Mouse (Mus musculus) layer of hippocampus, adult 18-20 months (tissue): ENCODE measurements at regions not wholly inside any gene's neighbourhood (a gene's known extent, or its start where the extent isn't known, plus 50 kb on each side); places are given as distances from the start of the nearest gene placed in this dataset.
A peak's percentile ranks its signal among the peaks of the same experiment; 100 is the strongest.

ENCODE experiments used
- DNase-seq, 2 experiments: peaks; one replicate each; pipeline ENCODE4 v3.0.0; 2022; ENCODE audit warnings: low spot score in 2 of 2

DNA sequence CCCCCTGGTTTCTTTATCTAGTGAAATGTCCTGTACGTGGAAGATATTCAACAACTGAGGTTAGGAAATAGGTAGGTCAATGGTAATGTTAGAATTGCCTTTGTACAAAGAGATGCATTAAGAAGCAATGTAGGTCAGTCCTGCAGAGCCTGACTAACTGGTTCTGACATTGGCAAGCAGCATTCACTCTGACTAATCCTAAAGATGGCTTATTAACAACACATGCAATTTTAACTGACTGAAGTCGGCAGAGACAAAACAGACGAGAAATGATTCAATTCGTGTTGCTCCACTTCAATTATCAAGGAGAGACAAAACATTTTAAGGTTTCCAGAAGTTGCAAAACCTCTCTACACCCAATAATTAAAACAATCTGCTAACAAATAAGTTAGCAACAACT, 470.0 kb upstream of the Cited2 start:
- no peak for DNase-seq

DNA sequence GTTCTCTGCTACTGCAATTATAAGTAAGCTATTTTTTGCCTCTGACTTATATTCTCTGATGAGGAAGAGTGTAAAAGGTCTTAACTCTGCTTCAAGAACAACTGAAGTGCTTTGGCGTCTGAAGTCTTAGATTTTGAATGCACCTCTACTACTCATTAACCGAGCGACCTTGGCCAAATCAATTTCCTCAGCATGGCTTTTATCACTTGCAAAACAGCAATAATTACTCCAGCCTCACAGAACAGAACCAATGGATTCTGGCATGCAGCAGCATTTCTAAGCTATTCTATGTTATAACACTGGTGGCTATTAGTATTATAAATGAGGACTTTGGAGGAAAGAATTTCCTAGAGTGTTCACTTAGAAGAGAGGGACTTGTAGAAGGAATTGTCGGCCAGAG, 462.9 kb upstream of the Cited2 start:
- no peak for DNase-seq

DNA sequence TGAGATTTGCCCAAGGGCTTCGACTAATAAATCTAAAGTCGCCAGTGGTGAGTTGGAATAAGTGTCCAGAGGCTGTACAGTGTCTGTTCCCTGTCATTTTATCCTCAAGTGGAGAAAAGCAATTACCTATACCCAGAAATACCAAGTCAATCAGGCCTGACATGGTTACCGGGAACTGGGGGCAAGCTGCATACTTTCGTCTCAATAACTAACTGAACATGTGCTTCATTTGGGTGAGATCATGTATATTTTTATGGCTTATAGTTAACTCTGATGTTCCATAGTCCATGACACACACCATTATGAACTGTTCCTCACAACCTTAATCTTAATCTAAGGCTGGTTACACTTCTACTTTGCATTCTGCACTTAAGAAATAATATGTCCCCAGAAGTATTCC, 462.4 kb upstream of the Cited2 start:
- DNase-seq, result no peak

DNA sequence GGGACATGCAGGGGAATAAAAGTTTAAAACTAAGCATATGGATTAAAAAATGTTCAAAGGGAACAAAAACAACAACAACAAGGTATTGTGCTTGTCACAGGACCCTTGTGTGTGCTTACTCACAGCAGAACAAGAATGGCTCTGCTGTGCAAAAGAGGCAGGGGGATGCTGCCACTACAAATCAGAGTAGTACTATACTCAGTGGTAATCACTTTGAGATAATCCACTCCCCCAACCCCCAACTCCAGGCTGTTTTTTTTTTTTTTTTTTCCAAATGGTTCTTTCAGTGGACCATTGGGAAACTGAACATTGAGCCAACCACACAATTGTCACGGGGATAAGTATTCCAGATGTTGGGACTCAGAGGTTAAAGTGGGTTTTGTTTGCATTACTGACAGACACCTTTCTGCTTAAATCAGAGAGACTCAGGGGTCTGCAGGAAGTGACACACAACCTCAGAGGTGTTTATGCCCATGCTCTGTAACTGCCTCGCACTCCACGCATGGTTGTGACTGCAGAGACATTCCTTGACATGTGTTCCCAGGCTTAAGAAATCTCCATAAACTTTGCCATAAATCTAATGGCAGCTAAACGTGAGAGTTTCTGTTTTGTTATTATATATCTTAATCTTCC, 461.7 kb upstream of the Cited2 start:
- DNase-seq, result no peak

DNA sequence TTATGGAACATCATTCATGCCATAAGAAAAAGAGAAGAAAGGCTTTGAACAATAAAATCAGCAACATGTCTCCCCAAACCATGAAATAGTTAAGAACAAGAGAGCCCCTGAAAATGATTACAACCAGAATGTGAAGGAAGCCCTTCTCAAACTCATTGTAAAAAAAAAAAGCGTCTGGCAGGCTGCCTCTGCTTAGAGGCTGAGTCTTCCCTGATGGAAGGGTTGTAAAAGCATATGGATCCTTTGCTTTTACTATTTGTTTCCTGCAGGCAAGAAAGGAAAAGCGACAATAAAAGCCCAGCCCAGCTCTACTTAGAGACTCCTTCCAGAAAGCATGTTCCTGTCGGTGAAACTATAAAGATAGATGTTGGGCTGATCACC, 461.2 kb upstream of the Cited2 start:
- DNase-seq, result no peak

DNA sequence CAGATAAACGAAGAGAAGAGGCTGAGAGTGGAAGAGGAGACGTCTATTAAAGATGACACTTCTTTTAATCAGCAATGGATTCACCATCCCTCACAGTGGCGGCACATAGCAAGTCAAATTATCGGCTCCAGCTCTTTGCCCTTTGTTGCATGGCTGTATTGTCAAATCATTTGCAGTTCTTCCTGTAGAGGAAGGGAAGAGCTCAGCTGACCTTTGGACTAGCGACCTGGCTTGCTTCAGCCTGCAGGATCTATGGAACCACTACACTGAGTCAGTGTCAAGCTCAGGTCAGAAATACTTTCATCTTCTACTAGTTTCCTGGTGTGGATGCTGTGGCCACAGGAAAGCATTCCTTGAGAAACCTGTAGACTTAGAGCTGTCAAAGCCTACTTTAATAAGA, 450.4 kb upstream of the Cited2 start:
- DNase-seq, result no peak

DNA sequence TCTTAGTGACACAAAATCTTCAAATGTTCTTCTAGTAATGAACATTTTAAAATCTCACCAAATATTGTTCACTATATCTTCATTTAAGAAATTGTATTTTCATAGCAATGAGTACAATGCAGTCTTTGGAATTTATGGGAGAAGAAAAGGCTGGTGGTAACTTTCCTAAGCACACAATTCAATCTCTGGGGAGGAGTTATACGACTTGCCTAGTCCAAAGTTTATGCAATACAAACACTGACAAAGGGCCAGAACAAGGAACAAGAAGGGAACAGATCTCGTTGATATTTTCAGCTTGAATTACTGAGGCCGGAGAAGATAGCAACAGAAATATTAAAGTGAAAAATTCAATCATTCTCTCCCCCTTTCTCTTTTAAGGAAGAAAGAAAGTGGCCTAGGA, 449.2 kb upstream of the Cited2 start:
- no peak for DNase-seq

DNA sequence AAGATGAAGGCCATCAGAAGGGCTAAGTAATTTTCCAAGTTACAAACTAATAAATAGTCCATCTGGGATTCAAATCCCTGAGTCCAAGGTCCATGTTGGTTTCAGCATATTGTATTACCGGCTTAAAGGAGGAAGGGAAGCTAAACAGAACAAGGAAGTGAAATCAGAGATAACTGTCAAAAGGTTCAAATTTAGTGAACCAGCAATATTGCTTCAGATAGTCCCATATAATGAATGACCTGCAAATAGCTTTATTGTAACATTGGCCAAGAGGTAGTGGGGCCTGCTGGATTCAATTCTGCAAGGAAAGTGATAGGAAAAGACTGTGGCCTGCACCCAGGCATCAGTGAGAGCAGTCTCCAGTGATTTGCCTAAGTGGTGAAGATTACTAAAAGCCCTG, 447.8 kb upstream of the Cited2 start:
- DNase-seq, result no peak

DNA sequence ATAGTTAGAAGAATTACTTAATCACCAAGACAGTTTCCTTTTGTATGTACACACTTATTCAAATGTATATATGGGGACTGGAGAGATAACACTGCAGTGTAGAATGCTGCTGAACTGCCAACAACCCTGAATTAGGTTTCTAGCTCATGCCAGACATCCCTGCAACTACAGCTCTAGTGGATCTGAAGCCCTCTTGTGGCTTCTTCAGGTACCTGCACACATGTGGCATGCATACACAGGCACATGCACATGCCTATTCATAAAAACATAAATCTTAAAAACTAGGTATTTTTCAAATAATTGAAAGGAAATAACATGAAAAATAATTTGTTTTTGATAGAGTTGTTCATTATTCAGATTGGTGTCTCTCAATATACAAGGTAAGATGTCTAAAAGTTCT, 445.1 kb upstream of the Cited2 start:
- DNase-seq, result no peak

DNA sequence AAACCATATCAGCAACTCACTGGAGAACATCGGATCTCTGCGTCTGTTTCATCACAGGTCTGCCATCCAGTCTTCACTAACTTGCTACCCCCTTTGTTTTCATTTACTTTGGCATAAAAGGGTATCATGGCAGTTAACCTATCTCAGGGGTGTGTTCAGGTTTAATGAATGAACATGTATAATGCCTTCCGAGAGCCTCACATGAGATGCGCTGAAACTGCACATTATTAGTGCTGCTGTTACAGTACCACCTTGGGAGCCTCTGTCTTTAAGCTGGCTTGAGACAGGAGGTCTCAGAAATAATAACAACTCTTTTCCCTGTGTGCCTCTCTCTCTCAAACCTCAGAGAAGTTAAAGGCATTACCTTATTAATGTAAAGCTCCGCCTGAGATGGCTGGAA, 438.2 kb upstream of the Cited2 start:
- no peak for DNase-seq

DNA sequence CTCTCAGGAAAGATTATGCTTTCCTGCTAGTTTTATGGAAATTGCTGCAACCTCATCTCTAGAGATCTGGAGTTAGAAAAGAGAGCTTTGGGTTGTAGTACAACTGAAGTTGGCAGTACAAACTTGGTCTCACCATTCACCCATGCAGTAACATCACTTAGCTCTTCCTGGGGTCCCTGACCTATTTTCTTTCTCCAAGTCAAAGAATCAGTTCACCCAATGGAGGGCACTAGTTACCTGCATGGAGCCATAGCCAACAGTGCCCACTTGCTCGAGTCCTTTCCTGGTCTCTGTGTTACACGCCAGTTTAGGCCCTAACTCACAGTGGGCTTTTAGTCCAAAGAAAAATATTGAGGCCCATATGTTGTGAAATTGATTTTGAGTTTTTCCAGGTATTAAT, 435.9 kb upstream of the Cited2 start:
- DNase-seq, result no peak

DNA sequence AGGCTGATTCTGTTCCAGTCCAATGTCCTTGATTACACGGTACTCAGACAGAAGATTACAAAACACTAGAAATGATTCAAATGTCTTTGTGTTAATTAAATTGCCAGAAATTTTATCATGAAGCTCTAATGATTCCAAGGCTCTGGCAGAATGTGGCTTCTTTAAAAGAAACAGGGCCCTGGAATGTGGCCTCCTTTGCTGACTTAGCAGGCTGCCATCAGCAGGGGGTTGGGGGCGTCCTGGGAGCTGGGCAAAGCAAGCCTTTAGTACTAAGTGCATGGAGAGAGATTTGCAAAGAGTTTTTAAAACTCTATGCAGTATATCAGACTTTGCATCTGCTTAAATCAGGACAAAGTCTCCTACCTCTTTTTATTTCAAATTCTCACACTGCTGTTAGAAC, 434.8 kb upstream of the Cited2 start:
- no peak for DNase-seq

DNA sequence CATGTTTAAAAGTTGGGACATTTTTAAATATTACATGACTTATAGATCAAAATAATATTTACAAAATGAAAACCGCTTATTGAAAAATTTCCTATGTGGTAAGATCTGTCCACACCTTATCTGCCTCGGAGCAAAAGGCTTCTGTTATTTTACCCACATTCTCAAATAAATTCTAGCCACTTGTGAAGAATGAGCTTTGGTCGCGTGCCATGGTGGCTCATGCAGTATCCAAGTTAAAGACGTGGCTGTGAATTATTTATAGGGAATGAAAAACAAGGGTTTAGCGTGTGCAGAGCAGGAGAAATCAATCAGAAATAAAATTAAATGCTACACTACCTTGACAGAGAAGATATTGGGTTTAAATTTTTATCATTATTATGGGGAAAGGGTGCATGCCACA, 430.7 kb upstream of the Cited2 start:
- DNase-seq, result no peak

DNA sequence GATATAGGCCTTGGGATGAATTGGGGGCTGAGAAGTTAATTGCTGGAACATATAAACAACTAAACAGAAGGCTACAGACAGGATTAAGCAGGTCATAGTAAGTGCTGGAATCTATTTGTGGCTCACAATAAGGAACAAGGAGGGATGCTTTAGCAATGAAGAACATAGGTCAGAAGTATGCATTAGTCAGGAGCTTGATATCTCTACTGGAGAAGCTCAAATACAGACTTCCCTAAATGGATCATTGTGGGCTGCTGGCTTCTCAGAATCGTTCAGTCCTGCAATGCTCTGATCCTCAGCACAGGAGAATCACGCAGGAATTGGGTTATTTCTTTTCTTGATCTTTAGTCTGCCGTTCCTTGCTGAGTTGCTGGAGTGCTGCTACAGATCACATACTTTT, 428.6 kb upstream of the Cited2 start:
- no peak for DNase-seq

DNA sequence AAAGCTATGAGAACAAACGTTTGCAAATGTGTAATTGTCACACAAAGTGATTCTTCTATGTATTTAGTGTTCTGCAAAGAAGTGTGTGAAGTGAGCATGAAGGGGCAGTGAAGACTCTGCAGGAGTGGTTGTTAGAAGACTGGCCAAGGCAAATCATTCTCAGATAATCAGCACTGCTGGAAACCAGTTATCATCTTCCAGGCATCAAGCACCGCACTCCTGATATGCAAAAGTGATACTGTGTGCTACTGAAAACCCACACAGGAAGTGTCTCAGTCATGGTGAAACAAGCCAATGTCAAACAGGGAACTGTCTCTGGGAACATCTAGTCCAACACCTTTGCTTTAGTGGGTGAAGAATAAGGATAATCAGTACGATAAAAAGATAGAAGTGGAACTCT, 427.9 kb upstream of the Cited2 start:
- no peak for DNase-seq

DNA sequence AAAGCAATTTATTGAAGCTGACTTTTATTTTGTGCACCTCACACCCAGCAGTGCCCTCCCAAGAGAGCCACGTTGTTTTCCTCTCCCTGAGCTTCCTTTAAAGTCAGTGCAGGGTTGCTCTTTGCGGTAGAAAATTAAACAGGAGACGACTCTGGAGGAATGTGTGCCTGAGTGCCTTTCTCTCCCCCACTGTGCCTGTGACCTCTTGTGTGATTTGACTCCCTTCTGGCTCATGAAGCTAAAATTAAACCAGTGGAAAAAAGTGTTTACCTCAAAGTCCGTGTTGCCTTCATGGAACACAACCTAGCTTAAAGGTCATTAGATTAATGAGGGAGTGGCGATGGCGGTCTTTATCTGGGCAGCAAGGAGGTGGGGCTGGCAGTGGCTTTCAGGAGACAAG, 423.4 kb upstream of the Cited2 start:
- DNase-seq, result no peak

DNA sequence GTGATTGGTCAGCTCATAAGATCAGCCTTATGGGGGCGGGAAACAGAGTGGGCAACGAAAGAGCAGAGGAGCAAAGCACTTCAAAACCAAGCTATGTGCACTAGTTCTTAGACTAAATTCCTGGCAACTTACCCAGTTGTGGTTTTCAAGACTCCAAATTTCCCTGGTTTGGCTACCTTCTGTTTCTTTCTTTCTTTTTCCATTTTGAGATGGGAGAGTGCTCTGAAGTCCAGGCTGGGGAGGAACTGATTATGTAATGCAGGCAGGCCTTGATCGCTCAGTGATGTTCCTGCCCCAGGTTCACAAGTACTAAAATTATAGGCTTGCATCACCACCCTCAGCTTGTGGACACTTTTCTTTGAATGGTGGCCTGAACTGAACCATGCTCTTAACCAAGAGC, 396.3 kb upstream of the Cited2 start:
- no peak for DNase-seq

DNA sequence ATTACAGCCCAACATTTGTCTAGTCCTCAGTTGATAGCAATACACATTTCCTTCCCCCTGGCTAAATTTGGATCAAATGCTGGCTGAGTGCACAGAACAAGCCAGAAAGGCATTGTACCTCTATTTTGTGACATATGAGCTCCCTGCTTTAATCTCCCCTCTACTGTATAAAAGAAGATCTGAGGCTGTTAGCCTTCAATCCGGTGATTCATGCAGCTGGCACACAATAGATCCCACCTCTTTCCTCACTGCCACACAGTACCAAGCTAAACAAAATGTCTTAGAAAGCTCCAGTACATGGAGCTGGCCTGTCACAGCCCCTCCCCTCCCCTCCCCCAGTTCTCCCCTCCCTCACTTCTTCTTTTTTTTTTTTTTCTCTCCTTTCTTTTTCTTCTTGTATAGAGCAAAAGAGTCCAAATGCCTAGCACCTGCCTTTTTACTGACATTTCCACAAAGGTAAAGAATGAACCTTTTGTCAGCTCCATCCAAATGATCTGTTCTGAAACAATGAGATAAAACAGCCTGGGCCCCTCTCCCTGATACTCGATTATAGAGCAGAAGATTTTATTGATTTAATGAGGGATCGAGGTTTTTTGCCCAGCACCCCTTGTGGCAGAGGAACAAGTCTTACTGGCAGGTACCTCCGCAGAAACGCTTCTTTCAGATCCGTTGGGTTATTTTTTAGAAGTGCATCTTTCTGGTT, 392.0 kb upstream of the Cited2 start:
- peak in 1 of 2 experiments; percentile 14 for DNase-seq

DNA sequence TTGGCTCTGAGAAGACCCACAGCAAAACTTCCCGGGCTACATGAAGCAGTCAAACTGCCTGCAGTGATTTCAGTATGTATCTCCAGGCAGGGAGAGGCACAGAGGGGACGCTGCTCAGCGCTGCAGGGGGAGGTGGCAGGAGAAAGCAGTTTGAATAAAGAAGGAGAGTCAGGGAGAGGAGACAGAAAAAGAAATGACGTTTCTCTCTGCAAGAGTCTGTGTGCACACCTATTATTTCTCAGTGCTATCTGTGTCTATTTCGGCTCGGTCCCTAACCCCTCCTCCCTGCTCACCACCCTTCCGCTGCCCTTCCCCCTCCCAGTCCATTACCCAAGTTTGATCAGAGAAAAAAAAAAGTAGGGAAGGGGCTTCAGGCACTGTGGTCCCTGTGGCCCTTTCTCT, 391.4 kb upstream of the Cited2 start:
- peak; percentile 3 to 28 for DNase-seq

DNA sequence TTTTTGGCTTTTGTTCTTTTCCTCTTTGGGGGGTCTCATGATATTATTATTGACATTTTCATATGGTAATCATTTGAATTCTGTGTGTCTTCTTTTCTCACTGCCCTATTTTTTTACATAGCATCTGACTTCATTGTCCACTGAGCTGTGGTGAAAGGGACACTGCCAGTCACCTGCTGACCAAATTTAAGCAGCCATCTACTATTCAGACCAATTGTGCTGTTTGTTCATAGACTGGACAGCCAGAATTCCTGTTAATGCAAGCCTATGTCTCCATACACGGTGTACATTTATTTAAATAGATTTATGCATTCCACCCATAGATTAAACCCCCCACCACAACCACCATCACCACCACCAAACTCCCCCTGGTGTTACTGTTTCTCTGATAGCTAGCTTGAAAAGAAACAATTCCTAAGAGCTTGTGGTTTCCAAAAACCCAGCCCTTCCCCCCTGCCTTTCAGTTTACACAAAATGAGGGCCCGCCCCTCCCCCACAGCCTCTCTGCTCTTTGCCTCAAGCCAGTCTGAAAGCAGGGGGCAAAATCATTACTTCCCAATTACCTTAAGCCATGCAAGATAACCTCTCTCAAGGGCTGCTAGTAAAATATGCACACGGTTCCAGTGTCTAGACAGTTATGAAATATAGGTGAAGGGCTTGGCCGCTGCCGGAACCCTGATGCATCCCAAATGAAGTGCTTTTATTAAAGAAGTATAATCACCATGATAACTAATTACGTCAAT, 390.8 kb upstream of the Cited2 start:
- no peak for DNase-seq

DNA sequence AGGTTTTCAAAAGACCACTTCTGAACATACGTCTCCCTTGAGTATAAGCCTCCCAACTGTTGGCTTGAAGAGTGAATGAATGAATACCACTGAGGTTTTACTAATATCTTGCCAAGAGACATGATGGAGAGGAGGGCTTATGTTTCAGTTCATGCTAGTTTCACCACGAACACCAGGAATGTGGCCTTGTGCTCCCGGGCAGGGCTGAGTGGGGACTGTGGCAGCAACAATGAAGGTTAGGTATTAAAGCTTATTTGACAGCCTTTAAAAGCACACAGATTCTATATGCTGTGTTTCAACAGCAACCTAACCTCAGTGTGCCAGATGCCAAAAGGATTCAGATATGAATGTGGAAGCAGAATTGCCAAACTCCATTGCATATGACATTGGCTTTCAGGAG, 390.0 kb upstream of the Cited2 start:
- DNase-seq, result no peak

DNA sequence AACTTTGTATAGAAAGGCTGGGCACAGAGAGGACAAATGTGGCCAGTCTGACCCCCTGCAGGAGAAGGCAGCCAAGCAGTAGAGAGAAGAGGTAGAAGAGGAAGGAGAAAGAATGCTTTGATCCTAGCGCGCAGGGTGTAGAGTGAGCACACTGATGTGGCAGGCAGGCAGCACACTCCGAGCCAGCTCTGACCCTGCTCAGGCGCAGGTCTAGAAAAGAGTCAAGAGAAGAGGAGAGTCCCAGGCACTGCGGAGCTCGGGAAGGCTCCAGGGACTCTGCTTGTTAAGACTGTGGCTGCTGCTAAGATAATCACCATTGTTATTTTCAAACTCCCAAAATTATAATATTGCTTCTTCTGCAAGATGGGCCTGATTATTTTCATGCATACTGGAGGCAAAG, 389.3 kb upstream of the Cited2 start:
- DNase-seq, result no peak

DNA sequence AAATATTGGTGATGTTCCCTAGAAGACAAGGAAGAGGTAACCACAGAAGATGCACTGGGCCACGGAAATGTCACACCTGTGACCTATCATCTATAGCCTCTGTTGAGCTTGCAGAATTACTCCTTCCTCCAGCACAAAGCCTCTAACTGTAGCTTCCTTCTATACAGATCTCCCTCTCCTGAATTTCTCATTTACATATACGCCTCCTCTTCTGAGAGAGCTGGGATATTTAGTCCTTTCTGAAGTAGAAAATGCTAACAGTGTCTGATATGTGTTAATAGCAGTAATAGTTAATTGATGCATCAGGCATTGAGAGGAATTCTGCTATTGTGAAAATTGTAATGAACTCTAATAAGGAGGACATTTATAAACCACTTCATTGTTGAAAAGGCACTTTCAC, 385.8 kb upstream of the Cited2 start:
- DNase-seq, result no peak
